Mouse (Mus musculus): Measurements from ENCODE around the gene Pus10. TPM values are rescaled to one million over a fixed set of nuclear protein-coding genes. Genes with fewer than 3 reads are reported as not detected.

The Pus10 gene
- polyA plus RNA-seq, 1 experiment = 4.8 TPM

- TF ChIP-seq CTCF (IDR thresholded peaks at IDR 0.05; ENCODE audit: borderline replicate concordance, control insufficient read depth, extremely low read depth, insufficient read depth, low read length, poor library complexity) (no peak), POLR2A (IDR thresholded peaks at IDR 0.05; ENCODE audit: control insufficient read depth, extremely low read depth, insufficient read depth, low read length, poor library complexity) (no peak)
- no peak overlapping the region for H3K27ac ChIP-seq (ENCODE audit: control insufficient read depth, insufficient read depth, low read length)
- peaks cover 7% of the 10 kb centered on the region; the same call in 1 of the 2 replicates for H3K36me3 ChIP-seq (ENCODE audit: control insufficient read depth, insufficient read depth, low read length)
- no peak for DNase-seq
- H3K4me1 ChIP-seq (replicated peaks; ENCODE audit: control insufficient read depth, insufficient read depth, low read length) = no peaks in the 10 kb centered on the region
- no peak overlapping the region for H3K4me3 ChIP-seq (ENCODE audit: control insufficient read depth, insufficient read depth, low read length)
- H3K27me3 ChIP-seq (ENCODE audit: control insufficient read depth, insufficient read depth, low read length) = no peaks in the 10 kb centered on the region
Measured at GRCm38 (mm10) chr11:23647431-23647830, 18.0 kb upstream of the Pus10 start.

DNA sequence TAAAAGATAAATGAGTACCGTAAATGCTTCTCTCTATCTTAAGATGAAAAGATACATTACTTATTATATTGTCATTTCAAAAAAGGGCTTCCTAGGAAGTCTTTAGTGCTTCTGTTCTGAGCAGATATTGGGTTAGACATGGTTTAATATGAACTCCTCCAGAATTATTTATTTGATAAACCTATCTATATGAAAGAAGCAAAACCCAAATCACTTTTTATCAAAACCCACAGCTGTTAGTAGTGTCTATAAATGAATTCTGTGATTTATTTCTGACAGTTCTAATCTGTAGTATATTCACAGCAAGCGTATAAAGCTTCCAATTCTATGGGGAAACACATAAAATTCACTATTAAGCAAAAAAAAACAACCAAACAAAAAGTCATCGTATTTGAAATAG is 17.6 kb upstream of the Pus10 start:
- no peak overlapping the region for H3K27ac ChIP-seq (ENCODE audit: control insufficient read depth, insufficient read depth, low read length)
- no peak for DNase-seq
- 98% methylated on average over 3 of the region's 3 CpGs for WGBS
- no peaks in the 10 kb centered on the region for H3K4me1 ChIP-seq (replicated peaks; ENCODE audit: control insufficient read depth, insufficient read depth, low read length)
- no peak for TF ChIP-seq POLR2A (IDR thresholded peaks at IDR 0.05; ENCODE audit: control insufficient read depth, extremely low read depth, insufficient read depth, low read length, poor library complexity)
- TF ChIP-seq CTCF (IDR thresholded peaks at IDR 0.05; ENCODE audit: borderline replicate concordance, control insufficient read depth, extremely low read depth, insufficient read depth, low read length, poor library complexity) = no peak
- H3K27me3 ChIP-seq (ENCODE audit: control insufficient read depth, insufficient read depth, low read length) = no peaks in the 10 kb centered on the region
- H3K4me3 ChIP-seq (ENCODE audit: control insufficient read depth, insufficient read depth, low read length) = no peak overlapping the region
- peaks cover 7% of the 10 kb centered on the region; the same call in 1 of the 2 replicates for H3K36me3 ChIP-seq (ENCODE audit: control insufficient read depth, insufficient read depth, low read length)

GRCm38 (mm10) chr11:23653666-23654065 is 11.8 kb upstream of the Pus10 start:
- no peak for TF ChIP-seq CTCF (IDR thresholded peaks at IDR 0.05; ENCODE audit: borderline replicate concordance, control insufficient read depth, extremely low read depth, insufficient read depth, low read length, poor library complexity)
- TF ChIP-seq POLR2A (IDR thresholded peaks at IDR 0.05; ENCODE audit: control insufficient read depth, extremely low read depth, insufficient read depth, low read length, poor library complexity) = no peak
- Histone ChIP-seq H3K4me1 (replicated peaks; ENCODE audit: control insufficient read depth, insufficient read depth, low read length) (no peaks in the 10 kb centered on the region), H3K4me3 (ENCODE audit: control insufficient read depth, insufficient read depth, low read length) (no peak overlapping the region), H3K27me3 (ENCODE audit: control insufficient read depth, insufficient read depth, low read length) (no peaks in the 10 kb centered on the region), H3K36me3 (ENCODE audit: control insufficient read depth, insufficient read depth, low read length) (0 out of 2 replicates have a peak, but pooled peaks cover 3% of the 10 kb centered on the region), H3K27ac (ENCODE audit: control insufficient read depth, insufficient read depth, low read length) (no peak overlapping the region)
- no peak for DNase-seq
- 87% methylated on average over 3 of the region's 3 CpGs for WGBS

GRCm38 (mm10) chr11:23657791-23658190 is 7.7 kb upstream of the Pus10 start:
- WGBS = 77% methylated on average over 2 of the region's 2 CpGs
- no peak for DNase-seq
- Histone ChIP-seq H3K4me3 (ENCODE audit: control insufficient read depth, insufficient read depth, low read length) (no peak overlapping the region), H3K4me1 (replicated peaks; ENCODE audit: control insufficient read depth, insufficient read depth, low read length) (0 out of 2 replicates have a peak, but pooled peaks cover under 1% of the 10 kb centered on the region), H3K27me3 (ENCODE audit: control insufficient read depth, insufficient read depth, low read length) (no peaks in the 10 kb centered on the region), H3K27ac (ENCODE audit: control insufficient read depth, insufficient read depth, low read length) (no peak overlapping the region), H3K36me3 (ENCODE audit: control insufficient read depth, insufficient read depth, low read length) (no peaks in the 10 kb centered on the region)
- TF ChIP-seq CTCF (IDR thresholded peaks at IDR 0.05; ENCODE audit: borderline replicate concordance, control insufficient read depth, extremely low read depth, insufficient read depth, low read length, poor library complexity) (no peak), POLR2A (IDR thresholded peaks at IDR 0.05; ENCODE audit: control insufficient read depth, extremely low read depth, insufficient read depth, low read length, poor library complexity) (no peak)

DNA sequence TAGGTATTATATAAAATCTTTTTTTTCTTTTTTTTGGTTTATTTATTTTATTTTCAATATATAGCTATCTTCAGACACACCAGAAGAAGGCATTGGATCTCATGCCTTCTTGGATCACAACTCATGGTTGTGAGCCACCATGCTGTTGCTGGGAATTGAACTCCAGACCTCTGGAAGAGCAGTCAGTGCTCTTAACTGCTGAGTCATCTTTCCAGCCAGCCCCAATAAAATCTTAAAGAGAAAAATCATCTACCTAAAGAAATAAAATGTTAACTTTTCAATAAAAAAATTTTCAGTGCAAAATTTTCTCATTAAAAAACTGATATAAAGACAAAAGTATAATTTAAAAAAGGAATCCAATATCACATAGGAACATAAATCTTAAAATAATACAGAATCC is 1.2 kb upstream of the Pus10 start:
- H3K27ac ChIP-seq (ENCODE audit: control insufficient read depth, insufficient read depth, low read length) = no peak overlapping the region
- 0 out of 2 replicates have a peak, but pooled peaks cover 2% of the 10 kb centered on the region for H3K4me1 ChIP-seq (replicated peaks; ENCODE audit: control insufficient read depth, insufficient read depth, low read length)
- H3K4me3 ChIP-seq (ENCODE audit: control insufficient read depth, insufficient read depth, low read length) = no peak overlapping the region
- H3K36me3 ChIP-seq (ENCODE audit: control insufficient read depth, insufficient read depth, low read length) = no peaks in the 10 kb centered on the region
- DNase-seq = no peak
- no peaks in the 10 kb centered on the region for H3K27me3 ChIP-seq (ENCODE audit: control insufficient read depth, insufficient read depth, low read length)
- TF ChIP-seq CTCF (IDR thresholded peaks at IDR 0.05; ENCODE audit: borderline replicate concordance, control insufficient read depth, extremely low read depth, insufficient read depth, low read length, poor library complexity) = no peak
- no peak for TF ChIP-seq POLR2A (IDR thresholded peaks at IDR 0.05; ENCODE audit: control insufficient read depth, extremely low read depth, insufficient read depth, low read length, poor library complexity)

DNA sequence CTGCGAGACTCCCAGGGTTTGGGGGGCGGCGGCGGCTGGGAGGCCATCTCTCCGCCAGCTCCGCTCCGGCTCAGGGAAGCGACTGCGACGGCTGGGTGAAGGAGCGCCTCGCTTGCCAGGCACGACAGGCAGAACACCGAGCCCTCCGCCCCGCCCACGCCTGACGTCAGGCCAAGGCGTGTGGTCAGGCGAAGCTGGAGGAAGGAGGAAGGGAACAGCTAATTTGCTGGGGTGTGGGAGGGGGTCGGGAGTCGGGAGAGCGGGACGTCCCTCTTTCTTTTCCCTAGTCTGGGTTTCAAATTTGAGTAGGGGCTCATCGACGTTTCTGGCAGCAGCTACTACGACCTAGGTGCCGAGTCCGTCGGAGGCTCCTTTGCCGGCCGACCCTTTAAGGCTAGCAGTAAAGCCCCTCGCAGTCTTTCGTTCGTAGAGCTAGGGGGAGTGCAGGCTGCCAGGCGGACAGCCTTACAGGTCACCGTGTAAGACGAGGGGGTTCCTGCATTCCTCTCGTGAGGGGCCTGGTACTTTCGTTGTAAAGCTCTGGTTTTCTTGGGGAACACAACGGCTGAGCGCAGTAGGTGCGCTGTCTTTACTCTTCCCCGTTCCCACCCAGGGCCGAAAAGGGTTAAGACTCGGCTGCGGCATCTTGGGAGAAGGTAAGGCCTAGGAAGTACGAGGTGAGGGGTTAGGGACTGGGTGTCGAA is 476 bp downstream of the Pus10 start, which contains the start of gene Pex13:
Gene Pex13 (minus strand): TSS at position 162 of the 704 bp plus-strand sequence.
- peak; percentile 91 for DNase-seq
- WGBS = under 1% methylated on average over 49 of the region's 49 CpGs

More for the DNA sequence above, 476 bp downstream of the Pus10 start, which contains the start of gene Pex13:
- Histone ChIP-seq H3K4me1 (replicated peaks; ENCODE audit: control insufficient read depth, insufficient read depth, low read length) (0 out of 2 replicates have a peak, but pooled peaks cover 2% of the 10 kb centered on the region), H3K4me3 (ENCODE audit: control insufficient read depth, insufficient read depth, low read length) (peak within 1 kb of the TSS; percentile 94), H3K27ac (ENCODE audit: control insufficient read depth, insufficient read depth, low read length) (peak within 1 kb of the TSS; percentile 83), H3K27me3 (ENCODE audit: control insufficient read depth, insufficient read depth, low read length) (no peaks in the 10 kb centered on the region), H3K36me3 (ENCODE audit: control insufficient read depth, insufficient read depth, low read length) (no peaks in the 10 kb centered on the region; the same call in 1 of the 2 replicates)
- TF ChIP-seq CTCF (IDR thresholded peaks at IDR 0.05; ENCODE audit: borderline replicate concordance, control insufficient read depth, extremely low read depth, insufficient read depth, low read length, poor library complexity) (no peak), POLR2A (IDR thresholded peaks at IDR 0.05; ENCODE audit: control insufficient read depth, extremely low read depth, insufficient read depth, low read length, poor library complexity) (peak; percentile 91)
